In the genomic region with DNA sequence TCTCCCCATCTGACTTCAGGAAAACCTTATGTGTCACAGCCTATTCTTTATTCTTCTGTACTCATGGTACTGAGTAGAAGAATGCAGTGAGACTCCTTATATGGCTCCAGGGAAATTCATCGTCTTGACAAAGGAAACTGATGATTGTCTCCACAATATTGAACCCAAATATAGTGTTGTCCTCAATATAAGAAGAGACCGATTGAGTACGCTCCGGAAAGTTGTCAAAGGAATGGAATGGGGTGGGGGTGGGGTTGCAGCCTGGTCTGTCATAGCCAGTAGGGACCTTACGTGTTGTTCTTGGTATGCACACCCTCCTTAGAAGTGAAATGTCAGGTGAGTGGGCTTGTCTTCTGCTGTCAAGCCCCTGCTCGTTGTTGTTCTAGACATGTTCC, we compare ENCODE assay signal across 12 mouse cellular contexts.
DNase-seq lines count a peak whose midpoint lies in the region; ATAC-seq lines count a peak whose summit lies in the region.
"Had no signal": no experiment of that assay in that cellular context is flagged by ENCODE, and none has a peak within 500 bp of the region (broad histone marks: within the 10 kb centered on the region; RNA-seq: fewer than 3 reads in every experiment).

No protein-coding gene starts in this region.

- WGBS in heart, embryonic 11.5 days (ENCODE audit: insufficient replicate concordance), result 66% methylated on average over 6 of the region's 6 CpGs
- WGBS in lung, embryonic 16.5 days, result 64% methylated on average over 6 of the region's 6 CpGs
- WGBS in intestine, embryonic 15.5 days, result 80% methylated on average over 6 of the region's 6 CpGs

- H3K4me1 ChIP-seq in heart, embryonic 11.5 days (ENCODE audit: control insufficient read depth, insufficient read depth, low read length), result peaks cover 17% of the 10 kb centered on the region; the same call in 1 of the 2 replicates
- H3K4me1 ChIP-seq in lung, embryonic 16.5 days (replicated peaks; ENCODE audit: control insufficient read depth, insufficient read depth, low read length), result peaks cover 12% of the 10 kb centered on the region
- 0 out of 2 replicates have a peak, but pooled peaks cover 6% of the 10 kb centered on the region for H3K4me1 ChIP-seq in intestine, embryonic 15.5 days (replicated peaks)

- no peak for DNase-seq in heart, postnatal 14 days
- no peak for DNase-seq in lung, postnatal 10 days
- DNase-seq in cerebellum, postnatal 10 days, result no peak
- DNase-seq in cerebellum, adult 11 months, result no peak
- DNase-seq in right cerebral cortex, postnatal 10 days (ENCODE audit: low spot score in 2 of 2), result no peak
- DNase-seq: cerebellum, adult 8-10 months had no signal

- no peak overlapping the region for H3K9ac ChIP-seq in heart, embryonic 11.5 days (ENCODE audit: low read depth, low read length)
- no peak overlapping the region for H3K9ac ChIP-seq in lung, embryonic 16.5 days (ENCODE audit: low read length)
- H3K9ac ChIP-seq in intestine, embryonic 15.5 days, result no peak overlapping the region

- H3K27ac ChIP-seq in heart, embryonic 11.5 days (ENCODE audit: low read depth, low read length), result peak overlapping the region; percentile 91
- H3K27ac ChIP-seq in lung, embryonic 16.5 days (ENCODE audit: low read length), result peak overlapping the region; percentile 77; the same call in 1 of the 2 replicates
- 0 out of 2 replicates have a peak overlapping the region, but pooled peaks have one; percentile 80 for H3K27ac ChIP-seq in intestine, embryonic 15.5 days
- H3K27ac ChIP-seq: hindbrain, postnatal 0 days had no signal

- no peaks in the 10 kb centered on the region for H3K27me3 ChIP-seq in heart, embryonic 11.5 days (ENCODE audit: control insufficient read depth, insufficient read depth, low read length)
- no peaks in the 10 kb centered on the region for H3K27me3 ChIP-seq in lung, embryonic 16.5 days (ENCODE audit: control insufficient read depth, insufficient read depth, low read depth, low read length)
- no peaks in the 10 kb centered on the region for H3K27me3 ChIP-seq in intestine, embryonic 15.5 days (replicated peaks)

- peak overlapping the region; percentile 52 for H3K4me2 ChIP-seq in heart, embryonic 11.5 days
- H3K4me2 ChIP-seq in lung, embryonic 16.5 days (ENCODE audit: low read depth, low read length), result 0 out of 2 replicates have a peak overlapping the region, but pooled peaks have one; percentile 2
- no peak overlapping the region for H3K4me2 ChIP-seq in intestine, embryonic 15.5 days (replicated peaks)

- intact Hi-C loops in heart, postnatal 14 days (cut with DNase I), result loop anchor here (5.0 to 10.0 kb wide), 3 partner anchors 62 to 210 kb away; no protein-coding TSS in a partner anchor

- no peaks in the 10 kb centered on the region for H3K9me3 ChIP-seq in heart, embryonic 11.5 days (replicated peaks; ENCODE audit: control insufficient read depth, low read length)
- no peaks in the 10 kb centered on the region for H3K9me3 ChIP-seq in lung, embryonic 16.5 days (ENCODE audit: control insufficient read depth, low read length)
- no peaks in the 10 kb centered on the region for H3K9me3 ChIP-seq in intestine, embryonic 15.5 days

- ATAC-seq in heart, embryonic 11.5 days (replicated peaks; ENCODE audit: insufficient number of reproducible peaks, low FRiP score, low TSS enrichment), result no peak
- ATAC-seq in lung, embryonic 16.5 days (ENCODE audit: low read depth), result 0 out of 2 replicates have a peak, but pooled peaks have one; percentile 15
- ATAC-seq in intestine, embryonic 15.5 days, result no peak
- ATAC-seq: hindbrain, postnatal 0 days; midbrain, embryonic 16.5 days had no signal

- H3K36me3 ChIP-seq in heart, embryonic 11.5 days (ENCODE audit: control insufficient read depth, insufficient read depth, low read length), result no peaks in the 10 kb centered on the region
- H3K36me3 ChIP-seq in lung, embryonic 16.5 days (ENCODE audit: control insufficient read depth, insufficient read depth, low read length), result no peaks in the 10 kb centered on the region
- no peaks in the 10 kb centered on the region for H3K36me3 ChIP-seq in intestine, embryonic 15.5 days

- no peak overlapping the region for H3K4me3 ChIP-seq in heart, embryonic 11.5 days (ENCODE audit: low read depth, low read length)
- H3K4me3 ChIP-seq in lung, embryonic 16.5 days (ENCODE audit: low read length), result no peak overlapping the region
- no peak overlapping the region for H3K4me3 ChIP-seq in intestine, embryonic 15.5 days (replicated peaks)
- H3K4me3 ChIP-seq: erythroblast, embryonic 14.5 days had no signal
